Mouse (Mus musculus) brain, embryonic 18.5 days (tissue): Measurements from ENCODE around the gene Akap5.

Experiments used
- DNase-seq: peaks from one replicate; pipeline ENCODE4 v3.0.0-alpha.2; 2012; ENCODE audit warnings: low read depth, low spot score

Akap5 gene

DNA sequence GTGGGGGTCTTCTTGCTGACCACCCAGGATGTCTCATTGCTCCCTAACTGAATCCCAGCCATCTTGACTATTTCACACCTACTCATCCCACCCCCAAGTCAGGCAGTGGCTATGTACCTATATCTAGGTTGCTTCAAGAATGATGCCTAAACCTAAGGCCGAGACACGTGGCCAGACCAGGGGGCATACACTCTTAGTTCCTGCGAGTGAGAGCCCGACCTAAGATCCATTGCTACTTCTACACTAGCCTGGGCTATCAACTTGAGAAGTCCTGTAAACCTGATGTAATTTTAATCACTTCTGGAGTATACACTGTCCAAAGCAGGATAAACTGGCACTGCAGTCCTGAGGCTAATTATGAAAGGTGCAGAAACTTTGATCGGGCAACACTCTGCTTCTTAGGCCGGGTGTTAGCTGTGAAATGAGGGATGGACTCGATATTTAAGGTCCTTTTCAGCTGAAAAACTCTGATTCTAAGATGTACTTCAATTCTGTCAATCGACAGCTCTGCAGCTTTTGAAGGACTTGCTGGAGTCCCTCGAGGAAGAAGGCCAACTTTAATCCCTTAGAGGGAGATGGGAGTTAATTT lies 43.6 kb downstream of the Akap5 start:
- DNase-seq, result no peak

DNA sequence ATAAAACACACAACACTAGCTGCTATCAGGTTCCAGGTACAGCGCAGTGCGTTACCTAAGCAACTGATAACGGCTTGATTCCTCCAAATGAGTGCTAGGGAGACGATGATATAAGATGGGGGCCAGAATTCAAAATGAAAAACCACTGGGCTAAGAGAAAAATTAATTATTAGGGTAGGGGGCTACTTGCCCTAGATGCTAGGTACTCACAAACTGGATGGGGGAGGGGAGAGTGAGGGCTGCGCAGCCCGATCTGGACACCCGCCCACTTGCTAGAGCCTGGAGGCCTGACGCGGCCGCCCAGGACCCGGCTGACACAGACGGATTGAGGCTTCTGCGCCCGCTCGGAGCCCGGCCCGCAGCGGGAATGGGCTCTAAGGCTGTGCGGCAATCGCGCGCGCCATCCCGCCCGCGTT lies 44.1 kb downstream of the Akap5 start:
- DNase-seq, result no peak

GRCm38 (mm10) chr12:76369206-76369977 lies 44.7 kb downstream of the Akap5 start, which contains the start of gene Zbtb25:
Gene Zbtb25, minus strand, starts transcription at chr12:76369602.
- DNase-seq, result peak; percentile 89

- DNase-seq, result no peak
Observed at GRCm38 (mm10) chr12:76369978-76370830, 45.5 kb downstream of the Akap5 start, which contains the start of gene Zbtb1. Gene Zbtb1, plus strand, starts transcription at chr12:76370266.

GRCm38 (mm10) chr12:76370831-76371571 lies 46.3 kb downstream of the Akap5 start:
- no peak for DNase-seq

GRCm38 (mm10) chr12:76372046-76372445 lies 47.4 kb downstream of the Akap5 start:
- DNase-seq, result no peak

GRCm38 (mm10) chr12:76372881-76373818 lies 48.5 kb downstream of the Akap5 start:
- DNase-seq, result no peak

DNA sequence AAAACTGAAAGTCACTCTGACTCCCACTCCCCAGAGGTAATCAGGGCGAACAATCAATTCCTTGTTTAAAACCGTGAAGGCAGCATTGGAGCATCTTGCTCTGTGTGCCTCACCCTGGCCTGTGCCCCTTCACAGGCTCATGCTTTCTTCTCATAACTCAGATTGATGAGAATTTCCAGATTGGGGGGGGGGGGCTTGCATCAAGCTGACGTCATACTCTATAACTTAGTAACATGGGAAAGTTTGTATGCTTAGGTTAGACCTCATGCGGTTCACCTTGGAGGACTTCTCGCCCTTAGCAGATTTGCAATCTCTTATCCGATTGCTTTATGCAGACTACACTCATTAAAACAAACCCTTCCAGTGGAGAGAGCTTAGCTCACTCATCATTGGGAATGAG lies 49.3 kb downstream of the Akap5 start:
- no peak for DNase-seq

DNA sequence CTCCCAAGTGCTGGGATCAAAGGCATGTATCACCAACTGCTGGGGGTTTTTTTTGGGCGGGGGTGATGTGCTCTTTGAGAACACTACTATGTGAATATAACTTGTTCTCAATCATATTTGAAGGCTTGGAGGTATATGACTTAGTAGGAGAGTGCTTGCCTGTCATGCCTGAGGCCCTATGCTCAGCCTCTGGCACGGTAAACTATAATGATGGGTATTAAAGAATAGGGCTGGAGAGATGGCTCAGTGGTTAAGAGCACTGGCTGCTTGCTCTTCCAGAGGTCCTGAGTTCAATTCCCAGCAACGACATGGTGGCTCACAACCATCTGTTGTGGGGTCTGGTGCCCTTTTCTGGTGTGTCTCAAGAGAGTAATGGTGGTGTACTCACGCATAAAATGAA lies 50.2 kb downstream of the Akap5 start:
- no peak for DNase-seq

DNA sequence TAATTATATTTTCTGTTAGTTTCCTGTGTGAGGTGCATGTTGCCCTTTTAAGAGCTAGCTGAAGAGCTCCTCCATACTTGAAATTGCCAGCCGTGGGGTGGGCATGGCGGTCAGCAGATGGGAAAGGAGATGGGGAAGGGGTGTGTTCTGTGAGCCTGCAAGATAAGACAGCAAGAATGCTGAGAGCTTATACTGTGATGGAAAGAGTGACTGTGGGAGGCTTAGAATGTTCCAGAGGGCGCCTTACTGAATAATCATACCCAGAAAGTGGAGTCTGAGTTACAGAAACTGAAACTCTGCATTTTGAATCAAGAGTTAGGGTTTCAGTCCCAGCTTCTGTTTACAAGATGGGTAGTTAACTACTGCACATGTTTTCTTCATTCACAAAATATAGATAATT lies 50.8 kb downstream of the Akap5 start:
- no peak for DNase-seq

GRCm38 (mm10) chr12:76376649-76377048 lies 52.0 kb downstream of the Akap5 start:
- no peak for DNase-seq

DNA sequence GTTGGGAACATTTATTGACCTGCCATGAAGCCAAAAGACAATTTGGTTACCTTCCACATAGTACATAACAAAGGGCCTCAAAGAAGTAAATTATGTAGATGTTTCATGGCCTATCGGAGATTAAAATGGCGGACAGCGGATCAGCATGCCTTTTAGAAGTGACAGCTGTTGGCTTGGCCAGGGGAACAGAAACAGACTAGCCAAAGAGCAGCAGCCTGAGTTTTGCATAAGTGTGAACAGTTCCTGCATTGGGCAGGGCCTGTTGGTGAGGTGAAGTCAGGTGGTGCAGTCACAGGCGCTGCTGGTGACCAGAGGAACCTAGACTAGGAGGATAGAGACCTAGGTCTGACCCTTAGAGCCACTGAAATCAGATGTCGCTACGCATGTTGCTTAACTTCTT lies 52.4 kb downstream of the Akap5 start:
- DNase-seq, result no peak

- DNase-seq, result no peak
Observed at GRCm38 (mm10) chr12:76377726-76378125, 53.0 kb downstream of the Akap5 start.

DNA sequence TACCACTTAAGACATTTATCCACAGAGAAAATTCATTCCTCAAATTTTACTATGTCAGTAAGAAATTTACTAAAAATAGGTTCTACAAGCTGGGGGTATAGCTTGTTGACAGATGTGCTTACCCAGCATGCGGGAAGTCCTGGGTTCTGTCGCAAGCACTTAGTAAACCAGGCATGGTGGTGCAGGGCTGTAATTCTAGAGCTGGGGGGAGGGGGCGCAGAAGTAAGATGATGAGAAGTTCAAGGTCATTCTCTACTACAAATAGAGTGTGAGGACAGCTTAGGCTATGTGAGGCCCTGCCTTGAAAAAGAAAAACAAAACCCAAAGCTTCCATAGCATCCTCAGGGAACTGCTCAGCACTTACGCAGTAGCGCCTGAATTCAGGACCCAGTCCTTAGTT lies 53.9 kb downstream of the Akap5 start:
- no peak for DNase-seq

- no peak for DNase-seq
Observed at GRCm38 (mm10) chr12:76380151-76380550, 55.5 kb downstream of the Akap5 start.
